Mouse (Mus musculus) forebrain, embryonic 13.5 days (tissue): ENCODE measurements around the gene Rpl32. TPM values are rescaled to one million over a fixed set of nuclear protein-coding genes. Genes with fewer than 3 reads are reported as not detected.

Experiments
- ATAC-seq: fragments of 200-750 bp; cut with Nextera tagmentation; 2 replicates; pipeline ENCODE4 v1.8.0; 2017
- H3K27ac ChIP-seq: fragments of 300-500 bp; sonication (generic); 2 replicates; pipeline ENCODE4 v1.5.1; 2015; ENCODE audit warnings: inconsistent platforms, mild to moderate bottlenecking, moderate library complexity
- H3K27me3 ChIP-seq: fragments of 300-500 bp; sonication (generic); 2 replicates; pipeline ENCODE4 v1.6.1; 2015; ENCODE audit warnings: mild to moderate bottlenecking, inconsistent platforms
- H3K36me3 ChIP-seq: fragments of 300-500 bp; sonication (generic); 2 replicates; pipeline ENCODE4 v1.6.1; 2015; ENCODE audit warnings: mild to moderate bottlenecking, inconsistent platforms; ENCODE audit not compliant: poor library complexity, severe bottlenecking
- H3K4me1 ChIP-seq: fragments of 300-500 bp; sonication (generic); 2 replicates; pipeline ENCODE4 v1.6.1; 2015; ENCODE audit warnings: inconsistent platforms
- H3K4me2 ChIP-seq: fragments of 300-500 bp; sonication (generic); 2 replicates; pipeline ENCODE4 v1.6.1; 2015; ENCODE audit warnings: inconsistent platforms, mild to moderate bottlenecking, moderate library complexity
- H3K4me3 ChIP-seq: fragments of 300-500 bp; sonication (generic); 2 replicates; pipeline ENCODE4 v1.5.1; 2015; ENCODE audit warnings: mild to moderate bottlenecking, inconsistent platforms
- H3K9ac ChIP-seq: fragments of 300-500 bp; sonication (generic); 2 replicates; pipeline ENCODE4 v1.6.1; 2015; ENCODE audit warnings: mild to moderate bottlenecking, inconsistent platforms
- H3K9me3 ChIP-seq: fragments of 300-500 bp; sonication (generic); replicated peaks from 2 replicates; pipeline ENCODE4 v1.6.1; 2016; ENCODE audit warnings: inconsistent platforms
- WGBS: fragments of 180-500 bp; shearing (Covaris S2); methylation state at CpG from one replicate; pipeline ENCODE4 v1.1.7; 2015; 5-methylcytosine and 5-hydroxymethylcytosine counted together
- polyA plus RNA-seq: library from polyadenylated mRNA; unstranded; fragments of >200 nt; fragmentation: Nextera tagmentation; extraction: Ambion mirVana; gene quantifications from 2 replicates; pipeline ENCODE4 v1.2.1, GENCODE M21; 2015

The Rpl32 gene
- polyA plus RNA-seq, 1 experiment from 2014 or later, result 1,910 TPM

GRCm38 (mm10) chr6:115773966-115774413 is 34.6 kb downstream of the Rpl32 start:
- Histone ChIP-seq H3K4me3 (peak overlapping the region; percentile 41), H3K4me2 (peak overlapping the region; percentile 93), H3K36me3 (peaks cover 10% of the 10 kb centered on the region), H3K4me1 (peaks cover 31% of the 10 kb centered on the region), H3K9me3 (no peaks in the 10 kb centered on the region), H3K27me3 (no peaks in the 10 kb centered on the region), H3K27ac (peak overlapping the region; percentile 48; the same call in 1 of the 2 replicates), H3K9ac (peak overlapping the region; percentile 52)
- WGBS, result 1% methylated on average over 14 of the region's 14 CpGs
- ATAC-seq, result peak; percentile 85

DNA sequence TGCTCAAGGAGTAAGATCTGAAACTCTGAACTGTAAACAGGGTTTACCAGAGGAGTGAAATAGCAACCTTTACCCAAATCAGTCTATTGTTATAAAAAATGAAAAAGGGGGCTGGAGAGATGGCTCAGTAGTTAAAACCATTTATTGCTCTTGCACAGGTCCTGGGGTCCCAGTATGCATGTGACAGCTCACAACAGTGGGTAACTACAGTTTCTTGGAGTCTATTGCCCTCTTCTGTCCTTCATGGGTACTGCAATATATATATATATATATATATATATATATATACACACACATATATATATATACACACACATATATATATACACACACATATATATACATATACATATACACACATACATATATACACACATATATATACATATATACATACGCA is 35.9 kb downstream of the Rpl32 start:
- no peak overlapping the region for H3K4me3 ChIP-seq
- H3K9ac ChIP-seq, result no peak overlapping the region
- H3K4me2 ChIP-seq, result no peak overlapping the region
- H3K27ac ChIP-seq, result no peak overlapping the region
- no peak for ATAC-seq
- no peaks in the 10 kb centered on the region for H3K27me3 ChIP-seq
- 0 out of 2 replicates have a peak, but pooled peaks cover under 1% of the 10 kb centered on the region for H3K36me3 ChIP-seq
- 100% methylated on average over 1 of the region's 1 CpGs for WGBS
- no peaks in the 10 kb centered on the region for H3K9me3 ChIP-seq
- peaks cover 31% of the 10 kb centered on the region for H3K4me1 ChIP-seq

GRCm38 (mm10) chr6:115772201-115772600 is 36.3 kb downstream of the Rpl32 start:
- no peaks in the 10 kb centered on the region for H3K9me3 ChIP-seq
- H3K4me2 ChIP-seq, result no peak overlapping the region
- no peak overlapping the region for H3K9ac ChIP-seq
- H3K36me3 ChIP-seq, result no peaks in the 10 kb centered on the region
- H3K27me3 ChIP-seq, result no peaks in the 10 kb centered on the region
- peaks cover 31% of the 10 kb centered on the region for H3K4me1 ChIP-seq
- H3K27ac ChIP-seq, result no peak overlapping the region
- ATAC-seq, result no peak
- 81% methylated on average over 6 of the region's 6 CpGs for WGBS
- H3K4me3 ChIP-seq, result no peak overlapping the region

- no peak overlapping the region for H3K27ac ChIP-seq
- WGBS, result 79% methylated on average over 4 of the region's 4 CpGs
- H3K4me1 ChIP-seq, result peaks cover 18% of the 10 kb centered on the region
- ATAC-seq, result no peak
- no peaks in the 10 kb centered on the region for H3K36me3 ChIP-seq
- no peak overlapping the region for H3K4me3 ChIP-seq
- no peaks in the 10 kb centered on the region for H3K27me3 ChIP-seq
- H3K4me2 ChIP-seq, result no peak overlapping the region
- no peaks in the 10 kb centered on the region for H3K9me3 ChIP-seq
- H3K9ac ChIP-seq, result no peak overlapping the region
Measured at GRCm38 (mm10) chr6:115770852-115771251, 37.7 kb downstream of the Rpl32 start.

DNA sequence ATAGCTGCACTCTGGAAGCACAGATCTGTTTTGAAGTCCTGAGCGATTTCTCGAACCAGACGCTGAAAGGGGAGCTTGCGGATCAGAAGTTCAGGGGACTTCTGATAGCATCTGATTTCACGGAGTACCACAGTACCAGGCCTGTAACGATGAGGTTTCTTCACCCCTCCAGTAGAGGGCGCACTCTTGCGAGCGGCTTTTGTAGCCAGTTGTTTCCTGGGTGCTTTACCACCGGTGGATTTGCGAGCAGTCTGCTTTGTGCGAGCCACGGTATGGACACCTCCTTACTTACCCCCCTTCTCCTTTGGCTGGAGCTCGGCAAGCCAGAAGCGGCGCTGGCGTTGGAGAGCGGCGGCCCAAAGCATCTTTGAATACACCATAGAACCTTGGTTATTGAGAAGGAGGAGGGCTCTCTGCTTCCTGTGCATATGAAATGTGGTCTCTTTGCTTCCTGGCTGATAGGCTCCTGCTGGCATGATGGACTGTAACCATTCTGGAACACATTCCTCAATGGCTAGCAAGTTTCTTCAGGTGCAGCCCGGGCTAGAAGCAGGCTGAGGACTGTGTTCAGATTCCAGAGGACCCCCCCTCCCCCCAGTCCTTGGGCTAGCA is 38.4 kb downstream of the Rpl32 start:
- Histone ChIP-seq H3K4me3 (no peak overlapping the region), H3K9ac (no peak overlapping the region), H3K4me2 (no peak overlapping the region), H3K27ac (no peak overlapping the region), H3K4me1 (peaks cover 11% of the 10 kb centered on the region), H3K9me3 (no peaks in the 10 kb centered on the region), H3K36me3 (no peaks in the 10 kb centered on the region), H3K27me3 (no peaks in the 10 kb centered on the region)
- ATAC-seq, result no peak
- WGBS, result 85% methylated on average over 20 of the region's 20 CpGs

DNA sequence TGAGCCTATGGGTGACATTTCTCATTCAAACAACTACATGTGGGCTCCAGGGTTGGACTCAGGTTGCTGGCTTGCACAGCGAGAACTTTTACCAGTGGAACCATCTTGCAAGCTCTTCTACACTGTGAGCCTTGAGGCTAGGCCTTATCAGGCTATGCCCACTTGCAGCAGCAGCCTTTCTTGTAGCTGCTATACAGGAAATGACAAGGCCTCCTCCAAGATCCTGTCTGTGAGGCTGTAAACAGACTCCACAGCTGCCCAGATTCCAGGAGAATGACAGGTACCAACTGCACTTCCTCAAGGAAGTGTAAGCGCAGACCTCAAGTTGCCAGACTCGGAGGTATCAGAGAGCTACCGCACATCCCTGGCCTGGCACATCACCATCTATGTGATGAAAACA is 40.3 kb downstream of the Rpl32 start:
- Histone ChIP-seq H3K9ac (no peak overlapping the region), H3K4me1 (peaks cover 6% of the 10 kb centered on the region), H3K36me3 (no peaks in the 10 kb centered on the region), H3K4me3 (no peak overlapping the region), H3K27me3 (no peaks in the 10 kb centered on the region), H3K9me3 (no peaks in the 10 kb centered on the region), H3K4me2 (no peak overlapping the region), H3K27ac (no peak overlapping the region)
- 94% methylated on average over 4 of the region's 4 CpGs for WGBS
- no peak for ATAC-seq

GRCm38 (mm10) chr6:115767357-115767756 is 41.2 kb downstream of the Rpl32 start:
- Histone ChIP-seq H3K27ac (no peak overlapping the region), H3K36me3 (no peaks in the 10 kb centered on the region), H3K9ac (no peak overlapping the region), H3K27me3 (no peaks in the 10 kb centered on the region), H3K4me3 (no peak overlapping the region), H3K4me1 (peaks cover 10% of the 10 kb centered on the region), H3K4me2 (no peak overlapping the region), H3K9me3 (no peaks in the 10 kb centered on the region)
- no peak for ATAC-seq
- WGBS, result 47% methylated on average over 9 of the region's 9 CpGs

GRCm38 (mm10) chr6:115764179-115764578 is 44.4 kb downstream of the Rpl32 start:
- no peaks in the 10 kb centered on the region for H3K27me3 ChIP-seq
- no peak overlapping the region for H3K9ac ChIP-seq
- peak overlapping the region; percentile 64 for H3K27ac ChIP-seq
- H3K9me3 ChIP-seq, result no peaks in the 10 kb centered on the region
- no peak overlapping the region for H3K4me3 ChIP-seq
- no peaks in the 10 kb centered on the region for H3K36me3 ChIP-seq
- peak; percentile 88 for ATAC-seq
- H3K4me2 ChIP-seq, result peak overlapping the region; percentile 12; the same call in 1 of the 2 replicates
- peaks cover 17% of the 10 kb centered on the region for H3K4me1 ChIP-seq
- WGBS, result 5% methylated on average over 7 of the region's 7 CpGs

GRCm38 (mm10) chr6:115761995-115762756 is 46.4 kb downstream of the Rpl32 start, which contains the start of gene Tmem40:
Tmem40 (minus strand) TSS chr6:115762410.
- ATAC-seq, result no peak
- WGBS, result 2% methylated on average over 9 of the region's 9 CpGs
- Histone ChIP-seq H3K36me3 (no peaks in the 10 kb centered on the region), H3K9ac (no peak within 1 kb of the TSS), H3K4me1 (peaks cover 17% of the 10 kb centered on the region), H3K4me3 (no peak within 1 kb of the TSS), H3K9me3 (no peaks in the 10 kb centered on the region), H3K27ac (peak within 1 kb of the TSS; percentile 31; the same call in 1 of the 2 replicates), H3K27me3 (no peaks in the 10 kb centered on the region), H3K4me2 (0 out of 2 replicates have a peak within 1 kb of the TSS, but pooled peaks have one; percentile 29)

GRCm38 (mm10) chr6:115760982-115761381 is 47.6 kb downstream of the Rpl32 start:
- H3K4me1 ChIP-seq, result peaks cover 17% of the 10 kb centered on the region
- no peak overlapping the region for H3K27ac ChIP-seq
- no peaks in the 10 kb centered on the region for H3K36me3 ChIP-seq
- no peaks in the 10 kb centered on the region for H3K9me3 ChIP-seq
- H3K27me3 ChIP-seq, result no peaks in the 10 kb centered on the region
- H3K4me3 ChIP-seq, result no peak overlapping the region
- ATAC-seq, result no peak
- no peak overlapping the region for H3K9ac ChIP-seq
- no peak overlapping the region for H3K4me2 ChIP-seq
- WGBS, result 64% methylated on average over 4 of the region's 4 CpGs

DNA sequence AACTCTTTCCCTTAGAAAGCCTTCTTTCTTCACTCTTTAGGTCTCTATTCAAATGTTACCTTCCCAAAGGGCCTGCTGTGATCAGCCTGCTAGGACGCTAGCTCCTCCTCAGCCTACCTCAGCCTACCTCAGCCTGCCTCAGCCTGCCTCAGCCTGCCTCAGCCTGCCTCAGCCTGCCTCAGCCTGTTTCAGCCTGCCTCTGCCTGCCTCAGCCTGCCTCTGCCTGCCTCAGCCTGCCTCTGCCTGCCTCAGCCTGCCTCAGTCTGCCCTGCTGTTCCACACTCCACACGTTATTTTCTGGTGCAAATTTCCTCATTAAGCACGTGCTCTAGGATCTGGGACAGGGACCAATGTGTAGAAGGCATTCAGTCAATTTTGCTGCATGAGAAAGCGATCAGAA is 48.4 kb downstream of the Rpl32 start:
- Histone ChIP-seq H3K4me1 (peaks cover 17% of the 10 kb centered on the region), H3K9me3 (no peaks in the 10 kb centered on the region), H3K27me3 (no peaks in the 10 kb centered on the region), H3K36me3 (no peaks in the 10 kb centered on the region), H3K27ac (no peak overlapping the region), H3K9ac (no peak overlapping the region), H3K4me2 (no peak overlapping the region), H3K4me3 (no peak overlapping the region)
- WGBS, result 92% methylated on average over 4 of the region's 4 CpGs
- ATAC-seq, result no peak

DNA sequence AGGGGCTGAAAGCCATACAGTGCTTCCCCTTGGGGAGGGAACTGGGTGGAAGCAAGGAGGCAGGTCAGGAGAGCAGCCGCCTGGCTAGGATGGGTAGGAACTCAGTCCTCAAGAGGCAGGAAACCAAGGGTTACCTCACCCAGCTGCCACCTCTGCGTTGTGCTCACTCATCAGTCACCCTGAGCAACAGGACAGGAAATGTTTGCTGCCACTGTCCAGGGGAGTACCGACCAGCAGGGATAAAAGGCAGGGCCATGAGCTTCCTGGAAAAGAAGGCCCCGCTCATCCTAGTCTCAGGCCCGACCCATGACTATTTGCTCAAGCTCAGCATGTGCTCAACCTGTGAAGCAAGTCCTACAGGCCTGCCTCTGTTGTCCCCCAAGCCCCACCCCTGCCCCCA is 49.1 kb downstream of the Rpl32 start:
- Histone ChIP-seq H3K27ac (no peak overlapping the region), H3K4me1 (peaks cover 17% of the 10 kb centered on the region), H3K4me3 (no peak overlapping the region), H3K27me3 (no peaks in the 10 kb centered on the region), H3K9me3 (no peaks in the 10 kb centered on the region), H3K36me3 (no peaks in the 10 kb centered on the region), H3K4me2 (no peak overlapping the region), H3K9ac (no peak overlapping the region)
- 89% methylated on average over 5 of the region's 5 CpGs for WGBS
- no peak for ATAC-seq
